Mouse (Mus musculus) erythroblast, embryonic 14.5 days (primary cell): ENCODE measurements around the gene Atrnl1.

ENCODE experiments used
- GATA1 ChIP-seq: IDR thresholded peaks from 2 replicates; pipeline ENCODE4 v1.6.1; 2012; ENCODE audit warnings: low read length, inconsistent platforms, mixed read lengths
- TAL1 ChIP-seq: IDR thresholded peaks from 3 replicates; pipeline ENCODE4 v1.6.1; 2012; ENCODE audit warnings: low read length, inconsistent platforms, mixed read lengths

GRCm38 (mm10) chr19:57802771-57803482, 192.1 kb downstream of the Atrnl1 start:
- TF ChIP-seq TAL1 (no peak), GATA1 (no peak)
